Mouse (Mus musculus) kidney, postnatal 25 days (tissue): ENCODE results near the gene Mak.
A peak's percentile ranks its signal among the peaks of the same experiment; 100 is the strongest.
"Not testable (repeated sequence)": the region's sequence is repeated elsewhere in the genome, so short reads cannot be mapped to it uniquely, and the experiment has no call there.

ENCODE experiments used
- DNase-seq, 2 experiments: peaks; one replicate each; pipeline ENCODE4 v3.0.0; 2021; ENCODE audit warnings: mixed read lengths in 2 of 2

The Mak gene

GRCm38 (mm10) chr13:40994487-40995263, 84.8 kb downstream of the Mak start:
- no peak for DNase-seq

GRCm38 (mm10) chr13:40988418-40988817, 91.1 kb downstream of the Mak start:
- DNase-seq: no peak

GRCm38 (mm10) chr13:40987608-40988303, 91.8 kb downstream of the Mak start:
- not testable (repeated sequence) for DNase-seq

GRCm38 (mm10) chr13:40986081-40986480, 93.4 kb downstream of the Mak start:
- DNase-seq: no peak

GRCm38 (mm10) chr13:40982759-40983158, 96.7 kb downstream of the Mak start:
- DNase-seq: no peak

GRCm38 (mm10) chr13:40979321-40979720, 100.2 kb downstream of the Mak start:
- DNase-seq: peak; percentile 49 to 59

- peak; percentile 21 to 53 for DNase-seq
Observed at GRCm38 (mm10) chr13:40978652-40979051, 100.9 kb downstream of the Mak start.

GRCm38 (mm10) chr13:40977609-40978008, 101.9 kb downstream of the Mak start:
- peak; percentile 75 to 83 for DNase-seq
